In the genomic region with DNA sequence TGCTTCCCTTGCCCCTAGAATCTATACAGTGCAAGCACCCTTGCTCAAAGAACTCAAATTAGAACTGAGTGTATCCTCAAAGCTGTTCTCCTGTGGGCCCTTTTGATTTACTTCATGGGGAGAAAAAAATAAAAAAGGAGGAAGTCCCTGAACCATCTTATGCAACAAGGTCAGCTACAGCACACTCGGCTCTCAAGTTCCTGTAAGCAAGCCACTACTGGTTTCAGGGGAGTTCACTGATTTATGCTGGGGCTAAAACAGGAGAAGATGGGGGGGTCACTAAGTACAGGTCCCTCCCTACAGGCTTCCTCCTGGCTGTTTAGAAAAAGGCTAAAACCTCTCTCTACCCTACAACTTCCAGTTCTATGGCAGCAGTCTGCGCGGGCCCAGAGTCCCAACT, we compare ENCODE assay signal across 13 mouse cellular contexts. TPM values are rescaled to one million over a fixed set of nuclear protein-coding genes. Genes with fewer than 3 reads are reported as not detected.
DNase-seq lines count a peak whose midpoint lies in the region; ATAC-seq and TF ChIP-seq lines count a peak whose summit lies in the region.
"Had no signal": no experiment of that assay in that cellular context is flagged by ENCODE, and none has a peak within 500 bp of the region (broad histone marks: within the 10 kb centered on the region; RNA-seq: fewer than 3 reads in every experiment).

No protein-coding gene starts in this region.

- no peaks in the 10 kb centered on the region for H3K27me3 ChIP-seq in kidney, adult 2 months (replicated peaks; ENCODE audit: control insufficient read depth, insufficient read depth, low read length)
- H3K27me3 ChIP-seq in liver, embryonic 16.5 days (ENCODE audit: control insufficient read depth, insufficient read depth, low read depth, low read length): no peaks in the 10 kb centered on the region
- no peaks in the 10 kb centered on the region for H3K27me3 ChIP-seq in hindbrain, embryonic 16.5 days (replicated peaks; ENCODE audit: control insufficient read depth, insufficient read depth, low read length)
- H3K27me3 ChIP-seq: forebrain, embryonic 13.5 days; heart, embryonic 13.5 days; liver, embryonic 13.5 days had no signal

- WGBS in kidney, adult 2 months: 56% methylated on average over 3 of the region's 3 CpGs
- WGBS in liver, embryonic 16.5 days (ENCODE audit: insufficient replicate concordance): 53% methylated on average over 3 of the region's 3 CpGs
- 94% methylated on average over 3 of the region's 3 CpGs for WGBS in hindbrain, embryonic 16.5 days

- H3K27ac ChIP-seq in kidney, adult 2 months (ENCODE audit: insufficient read depth, low read depth, low read length): peak overlapping the region; percentile 81
- 0 out of 2 replicates have a peak overlapping the region, but pooled peaks have one; percentile 25 for H3K27ac ChIP-seq in liver, embryonic 16.5 days (ENCODE audit: low read length)
- no peak overlapping the region for H3K27ac ChIP-seq in hindbrain, embryonic 16.5 days (ENCODE audit: low read depth, low read length)
- H3K27ac ChIP-seq: forebrain, embryonic 13.5 days; heart, embryonic 13.5 days; liver, embryonic 13.5 days had no signal

- TF ChIP-seq CTCF in kidney, adult 2 months (conservative IDR thresholded peaks at IDR 0.05; ENCODE audit: insufficient read depth, insufficient read length, low read depth, low read length): no peak

- no peaks in the 10 kb centered on the region for H3K36me3 ChIP-seq in kidney, adult 2 months (ENCODE audit: control insufficient read depth, insufficient read depth, low read length)
- H3K36me3 ChIP-seq in liver, embryonic 16.5 days (ENCODE audit: control insufficient read depth, insufficient read depth): no peaks in the 10 kb centered on the region; the same call in 1 of the 2 replicates
- no peaks in the 10 kb centered on the region for H3K36me3 ChIP-seq in hindbrain, embryonic 16.5 days (ENCODE audit: control insufficient read depth, insufficient read depth, low read length)
- H3K36me3 ChIP-seq: liver, embryonic 13.5 days had no signal

- ATAC-seq in liver, embryonic 16.5 days (ENCODE audit: low read depth): 0 out of 2 replicates have a peak, but pooled peaks have one; percentile 24
- ATAC-seq in hindbrain, embryonic 16.5 days: no peak
- ATAC-seq: forebrain, embryonic 13.5 days had no signal

- no peak overlapping the region for H3K9ac ChIP-seq in liver, embryonic 16.5 days (ENCODE audit: low read depth, low read length)
- H3K9ac ChIP-seq in hindbrain, embryonic 16.5 days (ENCODE audit: low read depth, low read length): no peak overlapping the region
- H3K9ac ChIP-seq: forebrain, embryonic 13.5 days; heart, embryonic 13.5 days; liver, embryonic 13.5 days had no signal

- H3K4me2 ChIP-seq in liver, embryonic 16.5 days (ENCODE audit: low read depth, low read length): no peak overlapping the region
- no peak overlapping the region for H3K4me2 ChIP-seq in hindbrain, embryonic 16.5 days (ENCODE audit: low read length)
- H3K4me2 ChIP-seq: forebrain, embryonic 13.5 days; heart, embryonic 13.5 days; liver, embryonic 13.5 days had no signal

- TF ChIP-seq POLR2A in kidney, adult 2 months (IDR thresholded peaks at IDR 0.05; ENCODE audit: low read depth, low read length): no peak

- no peaks in the 10 kb centered on the region for H3K9me3 ChIP-seq in liver, embryonic 16.5 days (replicated peaks; ENCODE audit: control insufficient read depth, low read length)
- H3K9me3 ChIP-seq in hindbrain, embryonic 16.5 days (ENCODE audit: control insufficient read depth, low read length): no peaks in the 10 kb centered on the region
- H3K9me3 ChIP-seq: forebrain, embryonic 13.5 days; heart, embryonic 13.5 days; liver, embryonic 13.5 days had no signal

- H3K4me1 ChIP-seq in kidney, adult 2 months (ENCODE audit: control insufficient read depth, insufficient read depth, low read length): peaks cover 16% of the 10 kb centered on the region; the same call in 1 of the 2 replicates
- peaks cover 12% of the 10 kb centered on the region; the same call in 1 of the 2 replicates for H3K4me1 ChIP-seq in liver, embryonic 16.5 days (ENCODE audit: control insufficient read depth, low read depth, low read length)
- no peaks in the 10 kb centered on the region for H3K4me1 ChIP-seq in hindbrain, embryonic 16.5 days (ENCODE audit: control insufficient read depth, insufficient read depth, low read depth, low read length)
- H3K4me1 ChIP-seq: forebrain, embryonic 13.5 days had no signal

- peak; percentile 41 for DNase-seq in kidney, adult 2 months
- no peak for DNase-seq in kidney, postnatal 25 days
- peak; percentile 75 for DNase-seq in 416B (ENCODE audit: low read depth)
- peak; percentile 54 for DNase-seq in adipocyte (ENCODE audit: low spot score)
- DNase-seq in urinary bladder, postnatal 14 days (ENCODE audit: low spot score): no peak
- DNase-seq in adrenal gland, adult 18-20 months (ENCODE audit: low spot score in 2 of 2): no peak
- DNase-seq: adrenal gland, adult 8-10 months; cerebellum, postnatal 25 days; liver, embryonic 13.5 days had no signal

- no peak overlapping the region for H3K4me3 ChIP-seq in kidney, adult 2 months (ENCODE audit: insufficient read depth, low read depth, low read length)
- H3K4me3 ChIP-seq in liver, embryonic 16.5 days (ENCODE audit: low read depth, low read length): no peak overlapping the region
- no peak overlapping the region for H3K4me3 ChIP-seq in hindbrain, embryonic 16.5 days (ENCODE audit: low read length)
- H3K4me3 ChIP-seq: forebrain, embryonic 13.5 days; heart, embryonic 13.5 days; liver, embryonic 13.5 days had no signal

RNA-seq across cellular contexts. Expression of a gene that starts 17.5 kb away (rescaled TPM):
- polyA plus RNA-seq in kidney, adult 2 months (2012; rRNA removed): 4.8 and 8.0 TPM in 2 replicates
- polyA plus RNA-seq in liver, embryonic 16.5 days (2015; fragmentation: Nextera tagmentation; extraction: Ambion mirVana): 3.2 and 4.1 TPM in 2 replicates
- polyA plus RNA-seq in hindbrain, embryonic 16.5 days (2015; fragmentation: Nextera tagmentation; extraction: Ambion mirVana): 2.4 and 3.5 TPM in 2 replicates
- 10 to 100 TPM; 14.6 to 16.3 TPM for total RNA-seq in adrenal gland, adult 18-20 months (2021)

Comparison
In these comparisons a context has a peak if more than half of its experiments do, and no peak if none do; other contexts are left out.
1. DNase-seq: peak in kidney, adult 2 months (single experiment), 416B (single experiment) and adipocyte (single experiment); none in kidney, postnatal 25 days (0 of 2), urinary bladder, postnatal 14 days (single experiment) and adrenal gland, adult 18-20 months (0 of 2).